Mouse (Mus musculus): ENCODE results near the gene Pip5k1a. TPM values are rescaled to one million over a fixed set of nuclear protein-coding genes. Genes with fewer than 3 reads are reported as not detected.

Pip5k1a gene
- polyA plus RNA-seq, 1 experiment from 2014 or later = 14.2 TPM

DNA sequence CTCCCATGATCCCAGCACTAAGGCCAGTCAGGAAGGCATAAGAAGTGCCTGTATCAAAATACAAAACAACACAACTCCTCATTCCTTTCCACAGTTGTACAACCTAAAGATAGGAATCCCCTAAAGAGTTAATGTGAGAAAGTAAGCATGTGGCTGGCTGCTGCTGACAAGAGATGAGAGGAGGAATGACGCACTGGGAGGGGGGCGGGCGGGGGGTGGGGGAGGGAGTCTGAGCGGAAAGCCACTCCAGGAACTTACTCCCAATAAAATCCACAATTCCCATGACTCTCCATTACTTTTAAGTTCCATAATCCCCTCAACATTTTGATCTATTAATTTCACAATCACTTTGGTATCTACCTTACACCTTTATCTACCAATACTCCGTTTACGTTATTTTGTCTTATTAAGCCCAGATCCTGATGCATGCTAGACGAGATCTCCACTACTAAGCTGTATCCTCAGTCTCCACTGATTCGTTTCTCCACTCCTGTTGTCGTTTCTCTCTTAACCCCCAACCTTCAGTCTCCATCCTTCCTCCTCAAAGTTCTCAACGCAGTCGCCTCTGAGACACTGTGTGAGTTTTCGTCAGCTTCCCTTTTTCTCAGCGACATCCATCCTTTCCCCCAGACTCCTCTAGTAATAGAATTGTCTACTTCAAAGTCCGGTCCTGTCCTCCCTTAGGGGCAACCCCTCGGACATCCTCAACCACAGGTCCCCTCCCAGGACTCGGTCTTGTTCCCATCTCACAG, 968 bp downstream of the Pip5k1a start:
- no peak for ATAC-seq
- WGBS = 1% methylated on average over 16 of the region's 16 CpGs
- DNase-seq (ENCODE audit: low spot score) = peak; percentile 29

DNA sequence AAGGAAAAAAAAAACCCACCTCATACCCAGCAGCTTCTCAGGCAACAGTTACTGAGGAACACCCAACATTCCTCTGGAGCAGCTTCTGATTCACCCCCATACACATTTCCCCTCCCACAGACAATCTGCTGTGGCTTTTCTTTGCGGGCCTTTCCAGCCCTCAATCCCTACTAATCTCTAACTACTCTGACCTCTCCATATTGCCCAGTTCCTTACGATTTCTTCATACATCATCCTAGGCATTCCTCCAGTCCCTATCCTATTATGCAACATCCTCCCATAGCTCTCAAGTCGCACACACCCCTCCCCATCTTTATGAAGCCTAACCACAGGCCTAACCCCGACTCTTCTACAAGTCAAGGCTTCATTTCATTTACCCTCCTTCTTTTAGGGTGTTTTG, 1.6 kb downstream of the Pip5k1a start:
- ATAC-seq = no peak
- Histone ChIP-seq H3K4me2 (ENCODE audit: low read length) (peak overlapping the region; percentile 81), H3K27me3 (replicated peaks; ENCODE audit: control insufficient read depth, insufficient read depth, low read length) (no peaks in the 10 kb centered on the region), H3K9ac (ENCODE audit: low read length) (peak overlapping the region; percentile 92), H3K36me3 (ENCODE audit: control insufficient read depth, insufficient read depth, low read length) (0 out of 2 replicates have a peak, but pooled peaks cover 6% of the 10 kb centered on the region), H3K4me1 (ENCODE audit: control insufficient read depth, insufficient read depth, low read length) (peaks cover 10% of the 10 kb centered on the region), H3K27ac (ENCODE audit: low read depth, low read length) (no peak overlapping the region), H3K4me3 (ENCODE audit: low read depth, low read length) (peak overlapping the region; percentile 93), H3K9me3 (replicated peaks; ENCODE audit: control insufficient read depth, low read length) (no peaks in the 10 kb centered on the region)
- DNase-seq (ENCODE audit: low spot score) = no peak
- 85% methylated on average over 4 of the region's 4 CpGs for WGBS

More for the DNA sequence above, 968 bp downstream of the Pip5k1a start:
- no peaks in the 10 kb centered on the region for H3K9me3 ChIP-seq (replicated peaks; ENCODE audit: control insufficient read depth, low read length)
- H3K27me3 ChIP-seq (replicated peaks; ENCODE audit: control insufficient read depth, insufficient read depth, low read length) = no peaks in the 10 kb centered on the region
- peak overlapping the region; percentile 81 for H3K4me2 ChIP-seq (ENCODE audit: low read length)
- H3K27ac ChIP-seq (ENCODE audit: low read depth, low read length) = peak overlapping the region; percentile 76
- peaks cover 10% of the 10 kb centered on the region for H3K4me1 ChIP-seq (ENCODE audit: control insufficient read depth, insufficient read depth, low read length)
- H3K36me3 ChIP-seq (ENCODE audit: control insufficient read depth, insufficient read depth, low read length) = 0 out of 2 replicates have a peak, but pooled peaks cover 5% of the 10 kb centered on the region
- peak overlapping the region; percentile 93 for H3K4me3 ChIP-seq (ENCODE audit: low read depth, low read length)
- peak overlapping the region; percentile 92 for H3K9ac ChIP-seq (ENCODE audit: low read length)

- H3K27me3 ChIP-seq (replicated peaks; ENCODE audit: control insufficient read depth, insufficient read depth, low read length) = no peaks in the 10 kb centered on the region
- peaks cover 10% of the 10 kb centered on the region for H3K4me1 ChIP-seq (ENCODE audit: control insufficient read depth, insufficient read depth, low read length)
- no peak overlapping the region for H3K4me2 ChIP-seq (ENCODE audit: low read length)
- no peak overlapping the region for H3K9ac ChIP-seq (ENCODE audit: low read length)
- 4% methylated on average over 2 of the region's 2 CpGs for whole genome bisulfite sequencing
- DNase-seq (ENCODE audit: low spot score) = no peak
- H3K36me3 ChIP-seq (ENCODE audit: control insufficient read depth, insufficient read depth, low read length) = peaks cover 14% of the 10 kb centered on the region; the same call in 1 of the 2 replicates
- H3K4me3 ChIP-seq (ENCODE audit: low read depth, low read length) = no peak overlapping the region
- ATAC-seq = no peak
- H3K27ac ChIP-seq (ENCODE audit: low read depth, low read length) = no peak overlapping the region
- H3K9me3 ChIP-seq (replicated peaks; ENCODE audit: control insufficient read depth, low read length) = no peaks in the 10 kb centered on the region
These were observed 5.9 kb downstream of the Pip5k1a start for GRCm38 (mm10) chr3:95100854-95101253.

DNA sequence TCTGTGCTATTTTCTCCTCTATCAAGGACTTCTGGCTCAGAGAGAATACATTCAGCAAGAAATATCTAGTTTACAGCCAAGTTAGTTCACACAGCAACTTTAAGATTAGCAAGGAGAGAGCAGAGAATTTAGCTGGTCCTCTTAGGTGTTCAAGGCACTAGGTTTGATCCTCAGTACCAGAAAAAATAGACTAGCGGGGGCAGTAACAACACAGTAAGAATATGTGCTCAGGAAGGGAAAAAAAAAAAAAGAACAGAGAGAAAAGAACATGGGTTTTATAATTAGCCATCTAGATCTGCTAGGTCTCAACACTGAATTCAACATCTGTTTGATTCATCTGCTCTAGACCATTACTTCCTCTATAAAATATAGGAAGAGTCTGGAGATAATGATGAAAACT, 18.7 kb downstream of the Pip5k1a start:
- Histone ChIP-seq H3K4me1 (ENCODE audit: control insufficient read depth, insufficient read depth, low read length) (no peaks in the 10 kb centered on the region), H3K9ac (ENCODE audit: low read length) (no peak overlapping the region), H3K27me3 (replicated peaks; ENCODE audit: control insufficient read depth, insufficient read depth, low read length) (no peaks in the 10 kb centered on the region), H3K27ac (ENCODE audit: low read depth, low read length) (no peak overlapping the region), H3K36me3 (ENCODE audit: control insufficient read depth, insufficient read depth, low read length) (0 out of 2 replicates have a peak, but pooled peaks cover 6% of the 10 kb centered on the region), H3K4me2 (ENCODE audit: low read length) (no peak overlapping the region), H3K9me3 (replicated peaks; ENCODE audit: control insufficient read depth, low read length) (no peaks in the 10 kb centered on the region), H3K4me3 (ENCODE audit: low read depth, low read length) (no peak overlapping the region)
- no peak for DNase-seq (ENCODE audit: low spot score)
- 97% methylated on average over 1 of the region's 1 CpGs for WGBS
- ATAC-seq = no peak

- H3K36me3 ChIP-seq (ENCODE audit: control insufficient read depth, insufficient read depth, low read length) = peaks cover 91% of the 10 kb centered on the region
These were observed 35.1 kb downstream of the Pip5k1a start for GRCm38 (mm10) chr3:95071606-95072005.

GRCm38 (mm10) chr3:95066570-95066969, 40.2 kb downstream of the Pip5k1a start:
- H3K36me3 ChIP-seq (ENCODE audit: control insufficient read depth, insufficient read depth, low read length) = peaks cover 96% of the 10 kb centered on the region
- WGBS = 91% methylated on average over 11 of the region's 11 CpGs
- no peaks in the 10 kb centered on the region for H3K27me3 ChIP-seq (replicated peaks; ENCODE audit: control insufficient read depth, insufficient read depth, low read length)
- H3K4me2 ChIP-seq (ENCODE audit: low read length) = no peak overlapping the region
- no peaks in the 10 kb centered on the region for H3K9me3 ChIP-seq (replicated peaks; ENCODE audit: control insufficient read depth, low read length)
- H3K27ac ChIP-seq (ENCODE audit: low read depth, low read length) = no peak overlapping the region
- no peak for ATAC-seq
- H3K4me1 ChIP-seq (ENCODE audit: control insufficient read depth, insufficient read depth, low read length) = no peaks in the 10 kb centered on the region
- H3K4me3 ChIP-seq (ENCODE audit: low read depth, low read length) = no peak overlapping the region
- H3K9ac ChIP-seq (ENCODE audit: low read length) = no peak overlapping the region
- no peak for DNase-seq (ENCODE audit: low spot score)

More at GRCm38 (mm10) chr3:95071606-95072005, 35.1 kb downstream of the Pip5k1a start:
- DNase-seq (ENCODE audit: low spot score) (no peak), ATAC-seq (no peak)
- WGBS = 96% methylated on average over 2 of the region's 2 CpGs
- Histone ChIP-seq H3K4me2 (ENCODE audit: low read length) (no peak overlapping the region), H3K9me3 (replicated peaks; ENCODE audit: control insufficient read depth, low read length) (no peaks in the 10 kb centered on the region), H3K9ac (ENCODE audit: low read length) (no peak overlapping the region), H3K4me1 (ENCODE audit: control insufficient read depth, insufficient read depth, low read length) (no peaks in the 10 kb centered on the region), H3K27ac (ENCODE audit: low read depth, low read length) (no peak overlapping the region), H3K27me3 (replicated peaks; ENCODE audit: control insufficient read depth, insufficient read depth, low read length) (no peaks in the 10 kb centered on the region), H3K4me3 (ENCODE audit: low read depth, low read length) (no peak overlapping the region)

- peaks cover 96% of the 10 kb centered on the region for H3K36me3 ChIP-seq (ENCODE audit: control insufficient read depth, insufficient read depth, low read length)
- no peak overlapping the region for H3K27ac ChIP-seq (ENCODE audit: low read depth, low read length)
- no peak overlapping the region for H3K4me2 ChIP-seq (ENCODE audit: low read length)
- H3K4me3 ChIP-seq (ENCODE audit: low read depth, low read length) = no peak overlapping the region
- ATAC-seq (no peak), DNase-seq (ENCODE audit: low spot score) (no peak)
- H3K4me1 ChIP-seq (ENCODE audit: control insufficient read depth, insufficient read depth, low read length) = no peaks in the 10 kb centered on the region
- H3K27me3 ChIP-seq (replicated peaks; ENCODE audit: control insufficient read depth, insufficient read depth, low read length) = no peaks in the 10 kb centered on the region
- WGBS = 93% methylated on average over 6 of the region's 6 CpGs
- H3K9ac ChIP-seq (ENCODE audit: low read length) = no peak overlapping the region
- no peaks in the 10 kb centered on the region for H3K9me3 ChIP-seq (replicated peaks; ENCODE audit: control insufficient read depth, low read length)
These were observed 40.6 kb downstream of the Pip5k1a start for GRCm38 (mm10) chr3:95066095-95066494.

- H3K4me3 ChIP-seq (ENCODE audit: low read depth, low read length) = no peak overlapping the region
These were observed 41.2 kb downstream of the Pip5k1a start for GRCm38 (mm10) chr3:95065553-95065952.

DNA sequence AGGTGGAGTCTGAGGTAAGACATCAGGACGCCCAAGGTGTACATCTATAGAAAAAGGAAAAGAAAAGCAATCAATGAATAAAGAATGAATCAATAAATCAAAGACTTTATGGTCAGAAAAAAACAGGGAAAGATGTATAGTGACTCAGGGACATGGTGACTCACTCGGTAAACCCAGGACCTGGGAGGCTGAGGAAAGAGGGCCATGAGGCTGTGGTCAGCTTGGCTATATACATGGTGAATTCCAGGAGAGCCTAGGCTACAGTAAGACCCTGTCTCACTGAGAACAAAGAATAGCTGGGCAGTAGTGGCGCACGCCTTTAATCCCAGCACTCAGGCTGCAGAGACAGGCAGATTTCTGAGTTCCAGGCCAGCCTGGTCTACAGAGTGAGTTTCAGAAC, 43.0 kb downstream of the Pip5k1a start:
- H3K9ac ChIP-seq (ENCODE audit: low read length) = no peak overlapping the region
- H3K27ac ChIP-seq (ENCODE audit: low read depth, low read length) = no peak overlapping the region
- ATAC-seq (no peak), DNase-seq (ENCODE audit: low spot score) (no peak)
- no peaks in the 10 kb centered on the region for H3K27me3 ChIP-seq (replicated peaks; ENCODE audit: control insufficient read depth, insufficient read depth, low read length)
- H3K4me3 ChIP-seq (ENCODE audit: low read depth, low read length) = no peak overlapping the region
- H3K4me2 ChIP-seq (ENCODE audit: low read length) = no peak overlapping the region
- no peaks in the 10 kb centered on the region for H3K9me3 ChIP-seq (replicated peaks; ENCODE audit: control insufficient read depth, low read length)
- H3K4me1 ChIP-seq (ENCODE audit: control insufficient read depth, insufficient read depth, low read length) = no peaks in the 10 kb centered on the region
- peaks cover 96% of the 10 kb centered on the region for H3K36me3 ChIP-seq (ENCODE audit: control insufficient read depth, insufficient read depth, low read length)
- 91% methylated on average over 4 of the region's 4 CpGs for WGBS

More at GRCm38 (mm10) chr3:95065553-95065952, 41.2 kb downstream of the Pip5k1a start:
- no peaks in the 10 kb centered on the region for H3K4me1 ChIP-seq (ENCODE audit: control insufficient read depth, insufficient read depth, low read length)
- H3K9ac ChIP-seq (ENCODE audit: low read length) = no peak overlapping the region
- H3K27me3 ChIP-seq (replicated peaks; ENCODE audit: control insufficient read depth, insufficient read depth, low read length) = no peaks in the 10 kb centered on the region
- no peak overlapping the region for H3K4me2 ChIP-seq (ENCODE audit: low read length)
- DNase-seq (ENCODE audit: low spot score) = no peak
- ATAC-seq = no peak
- H3K9me3 ChIP-seq (replicated peaks; ENCODE audit: control insufficient read depth, low read length) = no peaks in the 10 kb centered on the region
- H3K27ac ChIP-seq (ENCODE audit: low read depth, low read length) = no peak overlapping the region
- peaks cover 96% of the 10 kb centered on the region for H3K36me3 ChIP-seq (ENCODE audit: control insufficient read depth, insufficient read depth, low read length)
- 76% methylated on average over 1 of the region's 1 CpGs for WGBS

Data from forebrain, embryonic 14.5 days (tissue).